16 mouse cellular contexts compared by ENCODE assay signal in the genomic region with DNA sequence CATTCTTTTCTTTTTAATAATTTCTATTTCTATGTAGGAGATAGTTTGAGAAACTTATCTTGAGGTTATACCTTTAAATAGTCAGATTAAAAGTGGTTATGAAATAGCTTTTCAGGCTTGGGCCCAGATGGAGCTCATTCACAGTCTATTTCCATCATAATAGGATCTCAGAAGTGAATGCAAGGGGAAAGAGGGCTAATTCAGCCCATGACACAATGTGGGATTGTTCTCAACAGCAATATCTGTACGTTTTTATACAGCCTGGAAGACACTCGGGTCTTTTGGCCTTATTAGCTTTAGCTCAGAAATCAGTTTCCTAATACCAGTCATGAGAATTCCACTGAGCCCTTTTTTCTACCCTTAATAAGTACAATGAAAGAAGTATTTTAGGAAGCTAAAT.
DNase-seq lines count a peak whose midpoint lies in the region; ATAC-seq lines count a peak whose summit lies in the region.
"Had no signal": no experiment of that assay in that cellular context is flagged by ENCODE, and none has a peak within 500 bp of the region (broad histone marks: within the 10 kb centered on the region; RNA-seq: fewer than 3 reads in every experiment).

No protein-coding gene starts in this region.

- peak; percentile 77 for ATAC-seq in hindbrain, embryonic 11.5 days (ENCODE audit: low FRiP score)
- ATAC-seq in hindbrain, embryonic 16.5 days, result no peak
- 0 out of 2 replicates have a peak, but pooled peaks have one; percentile 45 for ATAC-seq in forebrain, embryonic 16.5 days
- 0 out of 2 replicates have a peak, but pooled peaks have one; percentile 45 for ATAC-seq in midbrain, embryonic 15.5 days (replicated peaks)
- ATAC-seq: intestine, embryonic 16.5 days had no signal

- no peak overlapping the region for H3K27ac ChIP-seq in hindbrain, embryonic 11.5 days (ENCODE audit: low read depth, low read length)
- no peak overlapping the region for H3K27ac ChIP-seq in hindbrain, embryonic 16.5 days (ENCODE audit: low read depth, low read length)
- H3K27ac ChIP-seq in forebrain, embryonic 16.5 days (ENCODE audit: low read length), result no peak overlapping the region
- H3K27ac ChIP-seq in midbrain, embryonic 15.5 days, result no peak overlapping the region
- H3K27ac ChIP-seq: embryonic facial prominence, embryonic 13.5 days; heart, embryonic 10.5 days; hindbrain, embryonic 13.5 days; layer of hippocampus, adult 2 months; macrophage had no signal

- intact Hi-C loops in heart, postnatal 25 days (cut with DNase I), result no loop called here

- 28% methylated on average over 2 of the region's 2 CpGs for WGBS in hindbrain, embryonic 11.5 days
- WGBS in hindbrain, embryonic 16.5 days, result 15% methylated on average over 2 of the region's 2 CpGs
- 3% methylated on average over 2 of the region's 2 CpGs for WGBS in forebrain, embryonic 16.5 days
- WGBS in midbrain, embryonic 15.5 days, result 8% methylated on average over 2 of the region's 2 CpGs

- no peaks in the 10 kb centered on the region for H3K36me3 ChIP-seq in hindbrain, embryonic 11.5 days (ENCODE audit: control insufficient read depth, insufficient read depth, low read length)
- H3K36me3 ChIP-seq in hindbrain, embryonic 16.5 days (ENCODE audit: control insufficient read depth, insufficient read depth, low read length), result no peaks in the 10 kb centered on the region
- H3K36me3 ChIP-seq in forebrain, embryonic 16.5 days (ENCODE audit: control insufficient read depth, insufficient read depth), result no peaks in the 10 kb centered on the region
- H3K36me3 ChIP-seq in midbrain, embryonic 15.5 days (replicated peaks), result no peaks in the 10 kb centered on the region
- H3K36me3 ChIP-seq: embryonic facial prominence, embryonic 13.5 days; heart, embryonic 10.5 days; hindbrain, embryonic 13.5 days had no signal

- DNase-seq in hindbrain, embryonic 11.5 days (ENCODE audit: low spot score), result peak; percentile 19
- peak; percentile 22 for DNase-seq in embryo, embryonic 11 days
- DNase-seq in adrenal gland, adult 2 months, result no peak
- DNase-seq in heart, postnatal 25 days (ENCODE audit: low spot score), result no peak
- DNase-seq: adrenal gland, postnatal 25 days; cerebellum, adult 9-10 months; kidney, postnatal 25 days had no signal

- no peak overlapping the region for H3K9ac ChIP-seq in hindbrain, embryonic 11.5 days (ENCODE audit: low read depth, low read length)
- H3K9ac ChIP-seq in hindbrain, embryonic 16.5 days (ENCODE audit: low read depth, low read length), result no peak overlapping the region
- no peak overlapping the region for H3K9ac ChIP-seq in forebrain, embryonic 16.5 days (replicated peaks; ENCODE audit: low read depth, low read length)
- H3K9ac ChIP-seq in midbrain, embryonic 15.5 days, result no peak overlapping the region
- H3K9ac ChIP-seq: embryonic facial prominence, embryonic 13.5 days; hindbrain, embryonic 13.5 days had no signal

- H3K4me1 ChIP-seq in hindbrain, embryonic 11.5 days (replicated peaks; ENCODE audit: control insufficient read depth, insufficient read depth, low read length), result no peaks in the 10 kb centered on the region
- H3K4me1 ChIP-seq in hindbrain, embryonic 16.5 days (ENCODE audit: control insufficient read depth, insufficient read depth, low read depth, low read length), result no peaks in the 10 kb centered on the region
- no peaks in the 10 kb centered on the region for H3K4me1 ChIP-seq in forebrain, embryonic 16.5 days (replicated peaks; ENCODE audit: control insufficient read depth, insufficient read depth, low read length)
- H3K4me1 ChIP-seq in midbrain, embryonic 15.5 days, result no peaks in the 10 kb centered on the region
- H3K4me1 ChIP-seq: embryonic facial prominence, embryonic 13.5 days; heart, embryonic 10.5 days; hindbrain, embryonic 13.5 days had no signal

- no peak overlapping the region for H3K4me2 ChIP-seq in hindbrain, embryonic 11.5 days (replicated peaks; ENCODE audit: low read depth, low read length)
- no peak overlapping the region for H3K4me2 ChIP-seq in hindbrain, embryonic 16.5 days (ENCODE audit: low read length)
- H3K4me2 ChIP-seq in forebrain, embryonic 16.5 days (ENCODE audit: low read length), result no peak overlapping the region
- no peak overlapping the region for H3K4me2 ChIP-seq in midbrain, embryonic 15.5 days
- H3K4me2 ChIP-seq: embryonic facial prominence, embryonic 13.5 days; hindbrain, embryonic 13.5 days had no signal

- no peaks in the 10 kb centered on the region for H3K27me3 ChIP-seq in hindbrain, embryonic 11.5 days (ENCODE audit: control insufficient read depth, insufficient read depth, low read length)
- H3K27me3 ChIP-seq in hindbrain, embryonic 16.5 days (replicated peaks; ENCODE audit: control insufficient read depth, insufficient read depth, low read length), result no peaks in the 10 kb centered on the region
- no peaks in the 10 kb centered on the region for H3K27me3 ChIP-seq in forebrain, embryonic 16.5 days (replicated peaks; ENCODE audit: control insufficient read depth, insufficient read depth, low read length)
- no peaks in the 10 kb centered on the region for H3K27me3 ChIP-seq in midbrain, embryonic 15.5 days (replicated peaks)
- H3K27me3 ChIP-seq: embryonic facial prominence, embryonic 13.5 days; hindbrain, embryonic 13.5 days had no signal

- no peak overlapping the region for H3K4me3 ChIP-seq in hindbrain, embryonic 11.5 days (ENCODE audit: low read depth, low read length)
- H3K4me3 ChIP-seq in hindbrain, embryonic 16.5 days (ENCODE audit: low read length), result no peak overlapping the region
- H3K4me3 ChIP-seq in forebrain, embryonic 16.5 days (replicated peaks; ENCODE audit: low read length), result no peak overlapping the region
- no peak overlapping the region for H3K4me3 ChIP-seq in midbrain, embryonic 15.5 days
- H3K4me3 ChIP-seq: embryonic facial prominence, embryonic 13.5 days; heart, embryonic 10.5 days; hindbrain, embryonic 13.5 days; layer of hippocampus, adult 2 months had no signal

- H3K9me3 ChIP-seq in hindbrain, embryonic 11.5 days (ENCODE audit: control insufficient read depth, low read length), result no peaks in the 10 kb centered on the region
- H3K9me3 ChIP-seq in hindbrain, embryonic 16.5 days (ENCODE audit: control insufficient read depth, low read length), result no peaks in the 10 kb centered on the region
- no peaks in the 10 kb centered on the region for H3K9me3 ChIP-seq in forebrain, embryonic 16.5 days (ENCODE audit: control insufficient read depth, low read length)
- no peaks in the 10 kb centered on the region for H3K9me3 ChIP-seq in midbrain, embryonic 15.5 days
- H3K9me3 ChIP-seq: embryonic facial prominence, embryonic 13.5 days; heart, embryonic 10.5 days; hindbrain, embryonic 13.5 days had no signal

Comparison
In these comparisons a context has a peak if more than half of its experiments do, and no peak if none do; other contexts are left out.
1. DNase-seq: peak in hindbrain, embryonic 11.5 days (single experiment) and embryo, embryonic 11 days (single experiment); none in adrenal gland, adult 2 months (single experiment) and heart, postnatal 25 days (single experiment).